In the genomic region with DNA sequence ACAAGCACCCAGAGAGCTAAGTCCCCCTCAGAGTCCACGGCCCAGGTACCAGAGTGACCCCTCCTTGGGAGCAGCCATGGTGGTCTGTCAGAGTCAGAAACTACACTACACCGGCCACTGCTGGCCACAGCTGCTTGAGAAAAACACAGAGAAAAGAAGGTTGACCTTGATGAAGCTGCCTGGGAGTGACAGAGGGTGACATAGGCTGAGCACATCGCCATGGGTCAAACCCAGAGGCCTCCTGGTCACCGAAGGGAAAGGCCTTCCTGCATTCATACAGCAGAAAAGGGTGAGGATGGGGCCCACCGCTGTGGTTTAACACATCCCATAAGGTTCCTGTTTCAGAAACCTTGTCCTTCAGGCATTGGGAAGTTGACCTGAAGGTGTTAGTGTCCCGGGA, we compare ENCODE assay signal across 18 mouse cellular contexts.
"Had no signal": no experiment of that assay in that cellular context is flagged by ENCODE, and none has a peak within 500 bp of the region (broad histone marks: within the 10 kb centered on the region; RNA-seq: fewer than 3 reads in every experiment).

No protein-coding gene starts in this region.

- H3K4me3 ChIP-seq: lung, embryonic 15.5 days; megakaryocyte, embryonic 14.5 days; midbrain, embryonic 12.5 days; neural tube, embryonic 12.5 days; stomach, embryonic 15.5 days had no signal

- H3K4me2 ChIP-seq: lung, embryonic 15.5 days; midbrain, embryonic 12.5 days; neural tube, embryonic 12.5 days; stomach, embryonic 15.5 days had no signal

- H3K9me3 ChIP-seq: lung, embryonic 15.5 days; midbrain, embryonic 12.5 days; neural tube, embryonic 12.5 days; stomach, embryonic 15.5 days had no signal

- DNase-seq: liver, postnatal 0 days; lung, adult 2 months; lung, postnatal 14 days; lung, postnatal 36 days; midbrain, embryonic 14.5 days; right cerebral cortex, postnatal 14 days; thymus, adult 2 months; thymus, postnatal 25 days; thymus, postnatal 4 days had no signal

- ATAC-seq: liver, postnatal 0 days; lung, postnatal 0 days; midbrain, embryonic 16.5 days had no signal

- H3K4me1 ChIP-seq: neural tube, embryonic 12.5 days; stomach, embryonic 15.5 days had no signal

- H3K36me3 ChIP-seq: lung, embryonic 15.5 days; midbrain, embryonic 12.5 days; neural tube, embryonic 12.5 days; stomach, embryonic 15.5 days had no signal

- H3K27me3 ChIP-seq: lung, embryonic 15.5 days; stomach, embryonic 15.5 days had no signal

- H3K27ac ChIP-seq: lung, embryonic 15.5 days; macrophage; midbrain, embryonic 12.5 days; neural tube, embryonic 12.5 days; stomach, embryonic 15.5 days; stomach, postnatal 0 days had no signal

- H3K9ac ChIP-seq: liver, postnatal 0 days; lung, embryonic 15.5 days; midbrain, embryonic 12.5 days; neural tube, embryonic 12.5 days; stomach, embryonic 15.5 days had no signal
